Mouse (Mus musculus) intestine, embryonic 14.5 days (tissue): ENCODE data around the gene Dok3. TPM values are rescaled to one million over a fixed set of nuclear protein-coding genes. Genes with fewer than 3 reads are reported as not detected.
A peak's percentile ranks its signal among the peaks of the same experiment; 100 is the strongest.

Source experiments
- ATAC-seq: fragments of 200-750 bp; cut with Nextera tagmentation; replicated peaks from 2 replicates; pipeline ENCODE4 v1.8.0; 2017; ENCODE audit warnings: low read depth, moderate number of reproducible peaks, moderate TSS enrichment, moderate library complexity; ENCODE audit not compliant: low FRiP score, low TSS enrichment
- DNase-seq: peaks from one replicate; pipeline ENCODE4 v3.0.0-alpha.2; 2018; ENCODE audit warnings: low spot score
- H3K27ac ChIP-seq: fragments of 300-500 bp; sonication (generic); 2 replicates; pipeline ENCODE4 v1.5.1; 2014; ENCODE audit warnings: low read depth, mild to moderate bottlenecking, control low read depth
- H3K27me3 ChIP-seq: fragments of 300-500 bp; sonication (generic); replicated peaks from 2 replicates; pipeline ENCODE4 v1.6.1; 2014; ENCODE audit warnings: low read length, control low read depth; ENCODE audit not compliant: control insufficient read depth, insufficient read depth
- H3K36me3 ChIP-seq: fragments of 300-500 bp; sonication (generic); 2 replicates; pipeline ENCODE4 v1.6.1; 2014; ENCODE audit warnings: low read length, control low read depth; ENCODE audit not compliant: control insufficient read depth, insufficient read depth
- H3K4me1 ChIP-seq: fragments of 300-500 bp; sonication (generic); replicated peaks from 2 replicates; pipeline ENCODE4 v1.6.1; 2014; ENCODE audit warnings: low read length, control low read depth, mixed read lengths; ENCODE audit not compliant: control insufficient read depth, insufficient read depth
- H3K4me2 ChIP-seq: fragments of 300-500 bp; sonication (generic); 2 replicates; pipeline ENCODE4 v1.6.1; 2014; ENCODE audit warnings: low read length
- H3K4me3 ChIP-seq: fragments of 300-500 bp; sonication (generic); 2 replicates; pipeline ENCODE4 v1.5.1; 2014; ENCODE audit warnings: low read depth, low read length, control low read depth, mixed read lengths
- H3K9ac ChIP-seq: fragments of 300-500 bp; sonication (generic); 2 replicates; pipeline ENCODE4 v1.6.1; 2014; ENCODE audit warnings: mild to moderate bottlenecking, low read length
- H3K9me3 ChIP-seq: fragments of 300-500 bp; sonication (generic); 2 replicates; pipeline ENCODE4 v1.6.1; 2016; ENCODE audit warnings: low read length, control low read depth; ENCODE audit not compliant: control insufficient read depth
- WGBS: fragments of 180-500 bp; shearing (Covaris S2); extraction: QIAGEN DNeasy Blood & Tissue Kit; methylation state at CpG from one replicate; pipeline ENCODE4 v1.1.7; 2014; 5-methylcytosine and 5-hydroxymethylcytosine counted together
- microRNA-seq: library from miRNA; unstranded; fragments of <30 nt; microRNA quantifications from one replicate; pipeline ENCODE4, GENCODE M21; 2016
- polyA plus RNA-seq: library from polyadenylated mRNA; unstranded; fragments of >200 nt; fragmentation: Nextera tagmentation; extraction: Ambion mirVana; gene quantifications from 2 replicates; pipeline ENCODE4 v1.2.1, GENCODE M21; 2014

Gene Dok3
- polyA plus RNA-seq, 1 experiment from 2014 or later = 1.9 TPM

GRCm38 (mm10) chr13:55473961-55474360 is 55.1 kb downstream of the Dok3 start:
- H3K27ac ChIP-seq = no peak overlapping the region
- 70% methylated on average over 11 of the region's 11 CpGs for WGBS

More at GRCm38 (mm10) chr13:55473961-55474360, 55.1 kb downstream of the Dok3 start:
- no peak for ATAC-seq
- no peaks in the 10 kb centered on the region for H3K9me3 ChIP-seq
- H3K27me3 ChIP-seq = no peaks in the 10 kb centered on the region
- H3K36me3 ChIP-seq = peaks cover 38% of the 10 kb centered on the region
- no peak overlapping the region for H3K9ac ChIP-seq
- H3K4me2 ChIP-seq = no peak overlapping the region
- H3K4me3 ChIP-seq = no peak overlapping the region
- H3K4me1 ChIP-seq = peaks cover 7% of the 10 kb centered on the region; the same call in 1 of the 2 replicates
- no peak for DNase-seq

Small RNAs within 50 kb of the gene (microRNA-seq; reads per million reads assigned to microRNA genes)
- gene Mir6944 = 22.1 reads per million, percentile 47 among the genes with 10 or more reads in this experiment
- 2.6 reads per million, percentile 27 among the genes with 10 or more reads in this experiment for gene Mir6945

Other genes with a start within 250 kb of the Dok3 start
- gene Prelid1, start 208.8 kb downstream of the Dok3 start, polyA plus RNA-seq = 586 and 598 TPM in 2 replicates
- gene Rab24, start 207.3 kb downstream of the Dok3 start, polyA plus RNA-seq = 82.6 and 86.0 TPM in 2 replicates
- 30.1 and 30.2 TPM in 2 replicates for gene Mxd3, start 199.5 kb downstream of the Dok3 start, polyA plus RNA-seq
- gene Lman2, start 166.5 kb downstream of the Dok3 start, polyA plus RNA-seq = 99.9 and 104 TPM in 2 replicates
- gene Rgs14, start 159.6 kb downstream of the Dok3 start, polyA plus RNA-seq = 0.63 and 1.0 TPM in 2 replicates
- not detected in 2 replicates for gene Slc34a1, start 131.1 kb downstream of the Dok3 start, polyA plus RNA-seq
- gene Pfn3, start 114.1 kb downstream of the Dok3 start, polyA plus RNA-seq = not detected in 2 replicates
- 0.16 TPM in 1 of 2 replicates, not detected in the other for gene F12, start 102.5 kb downstream of the Dok3 start, polyA plus RNA-seq
- gene Grk6, start 84.2 kb downstream of the Dok3 start, polyA plus RNA-seq = 43.4 and 55.1 TPM in 2 replicates
- 0.55 and 0.70 TPM in 2 replicates for gene Prr7, start 65.0 kb downstream of the Dok3 start, polyA plus RNA-seq
- 120 and 134 TPM in 2 replicates for gene Dbn1, start 41.2 kb downstream of the Dok3 start, polyA plus RNA-seq
- 253 and 260 TPM in 2 replicates for gene Pdlim7, start 15.6 kb downstream of the Dok3 start, polyA plus RNA-seq
- gene Ddx41, start 7.4 kb upstream of the Dok3 start, polyA plus RNA-seq = 63.9 and 73.1 TPM in 2 replicates
- 28.8 and 33.6 TPM in 2 replicates for gene Fam193b, start 41.8 kb upstream of the Dok3 start, polyA plus RNA-seq
- gene Tmed9, start 44.4 kb upstream of the Dok3 start, polyA plus RNA-seq = 59.9 and 64.8 TPM in 2 replicates
- 12.6 and 17.4 TPM in 2 replicates for gene B4galt7, start 70.6 kb upstream of the Dok3 start, polyA plus RNA-seq
- gene Caml, start 93.7 kb upstream of the Dok3 start, polyA plus RNA-seq = 43.3 and 53.9 TPM in 2 replicates
- gene Ddx46, start 105.7 kb upstream of the Dok3 start, polyA plus RNA-seq = 40.9 and 44.1 TPM in 2 replicates
- gene B230219D22Rik, start 163.8 kb upstream of the Dok3 start, polyA plus RNA-seq = 66.2 and 66.4 TPM in 2 replicates
- gene Txndc15, start 185.4 kb upstream of the Dok3 start, polyA plus RNA-seq = 71.0 and 75.9 TPM in 2 replicates
- 60.1 and 64.2 TPM in 2 replicates for gene Pcbd2, start 198.1 kb upstream of the Dok3 start, polyA plus RNA-seq